Mouse (Mus musculus) thymus, postnatal 36 days (tissue): Measurements from ENCODE around the gene Adap1.

ENCODE experiments used
- DNase-seq, 2 experiments: peaks; one replicate each; pipeline ENCODE4 v3.0.0; 2022; ENCODE audit warnings: mixed read lengths in 2 of 2

The Adap1 gene

DNA sequence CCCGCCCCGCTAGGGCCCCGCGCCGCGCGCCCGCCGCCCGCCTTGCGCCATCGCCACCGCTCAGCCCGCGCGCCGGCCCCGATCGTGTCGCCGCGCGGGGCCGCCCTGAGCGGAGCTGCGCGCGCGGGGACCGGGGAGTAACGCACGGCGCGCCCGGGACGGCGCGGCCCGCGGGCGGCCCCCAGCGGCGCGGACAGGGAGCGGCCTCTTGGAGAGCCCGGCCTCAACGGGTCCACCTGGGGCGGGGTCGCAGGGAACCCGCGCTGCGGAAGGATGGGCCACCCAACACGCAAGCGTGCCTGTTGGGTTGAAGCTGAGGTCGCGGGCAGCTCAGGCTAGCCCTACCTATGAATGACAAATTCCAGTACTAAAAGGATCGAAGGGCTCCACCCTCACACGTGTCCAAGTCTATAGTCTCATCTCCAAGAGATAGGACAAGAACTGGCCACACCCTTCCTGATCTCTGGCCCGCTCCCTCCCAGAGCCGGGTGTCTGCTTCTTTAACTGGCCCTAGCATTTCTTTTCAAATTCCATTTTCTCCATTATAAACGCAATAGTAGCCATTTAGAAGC is at the start of gene Adap1:
TSS of gene Adap1 (minus strand) at position 228 of the 572 bp plus-strand sequence.
- peak; percentile 53 to 64 for DNase-seq

DNA sequence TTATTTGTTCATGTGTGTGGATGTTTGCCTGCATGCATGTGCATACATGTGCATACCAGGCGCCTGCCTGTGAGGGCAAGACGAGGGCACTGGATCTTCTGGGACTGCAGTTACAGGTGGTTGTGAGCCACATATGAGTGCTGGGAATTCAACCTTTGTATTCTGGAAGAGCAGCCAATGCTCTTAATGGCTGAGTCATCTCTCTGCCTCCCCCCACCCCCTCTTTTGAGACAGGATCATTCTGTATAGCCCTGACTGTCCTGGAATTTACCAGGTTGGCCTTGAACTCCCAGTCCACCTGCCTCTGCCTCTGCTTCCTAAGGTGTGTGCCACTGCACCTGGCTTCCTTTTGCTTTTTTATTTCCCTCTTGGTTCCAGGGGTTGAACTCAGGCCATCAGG is 49.4 kb upstream of the Adap1 start:
- no peak for DNase-seq

DNA sequence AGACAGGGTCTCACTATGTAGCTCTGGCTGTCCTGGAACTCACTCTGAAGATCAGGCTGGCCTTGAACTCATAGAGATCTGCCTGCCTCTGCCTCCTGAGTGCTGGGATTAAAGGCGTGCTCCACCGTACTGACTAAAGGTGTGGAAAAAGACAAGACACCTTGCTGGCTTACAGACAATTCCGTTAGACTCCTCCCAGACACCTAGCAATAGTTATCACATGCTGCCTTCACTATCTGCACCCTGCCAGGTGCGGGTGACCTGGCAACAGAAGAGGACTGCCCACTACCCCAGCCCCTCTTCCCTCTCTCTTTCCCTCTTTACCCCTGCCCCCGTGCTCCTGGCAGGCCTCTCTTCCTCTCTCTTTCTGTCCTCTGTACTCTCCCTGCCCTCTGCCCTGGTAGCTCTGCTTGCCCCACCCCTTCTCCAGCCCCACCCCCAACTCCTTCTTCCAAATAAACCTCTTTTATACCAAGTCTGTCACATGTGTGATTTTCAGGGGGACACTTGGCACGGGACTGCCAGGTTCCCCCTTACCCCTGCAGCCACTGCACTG is 48.5 kb upstream of the Adap1 start:
- DNase-seq, result no peak

DNA sequence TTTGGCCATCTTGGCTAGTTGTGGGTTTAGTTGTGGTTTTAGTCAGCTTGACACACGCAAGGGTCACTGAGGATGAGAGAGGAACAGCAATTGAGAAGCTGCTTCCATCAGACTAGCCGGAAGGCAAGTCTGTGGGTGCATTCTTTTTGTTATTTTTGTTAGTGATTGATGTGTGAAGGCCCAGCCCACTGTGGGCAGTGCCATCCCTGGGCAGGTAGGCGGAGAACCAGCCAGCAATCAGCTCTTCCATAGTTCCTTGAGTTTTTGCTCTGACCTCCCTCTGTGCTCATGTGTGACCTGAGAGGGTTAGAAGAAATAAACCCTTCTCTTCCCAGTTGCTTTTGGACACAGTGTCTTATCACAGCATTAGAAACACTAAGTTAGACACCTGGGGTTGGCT is 47.7 kb upstream of the Adap1 start:
- no peak for DNase-seq

DNA sequence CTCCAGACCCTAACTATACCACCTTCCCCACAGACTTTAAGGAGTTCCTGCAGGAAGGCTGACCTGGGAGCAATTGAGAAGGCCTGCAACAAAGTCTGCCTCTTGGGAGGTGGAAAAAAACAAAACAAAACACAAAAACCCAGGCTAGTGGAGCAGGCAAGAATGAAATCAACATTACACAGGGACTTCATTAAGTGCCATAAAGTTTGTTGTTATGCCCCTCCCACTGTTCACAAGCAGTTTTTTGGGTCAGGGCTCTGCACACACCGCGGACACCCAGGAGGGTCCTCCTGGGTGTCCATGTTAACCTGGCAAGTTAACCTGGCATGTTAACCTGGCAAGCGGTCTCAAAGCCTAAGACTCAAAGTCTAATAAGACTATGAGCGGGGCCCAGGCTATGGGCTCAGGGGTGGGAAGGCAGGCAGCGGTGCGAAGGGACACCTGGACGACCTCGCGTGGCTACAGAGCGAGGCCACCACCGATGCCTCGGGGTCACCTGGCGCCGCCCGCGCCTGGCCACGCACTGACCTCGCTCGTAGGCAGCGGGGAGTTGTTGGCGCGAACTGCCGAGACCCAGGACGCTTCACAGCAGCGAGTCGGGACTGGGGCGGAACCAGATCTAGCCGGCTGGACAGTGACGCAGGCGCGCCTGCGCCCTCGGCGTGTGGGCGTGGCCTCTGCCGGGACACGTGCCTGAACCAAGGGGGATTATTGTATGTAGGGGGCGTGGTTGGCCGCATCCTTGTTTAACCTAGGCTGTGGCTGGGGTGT is 46.4 kb upstream of the Adap1 start:
- peak; percentile 82 to 87 for DNase-seq

DNA sequence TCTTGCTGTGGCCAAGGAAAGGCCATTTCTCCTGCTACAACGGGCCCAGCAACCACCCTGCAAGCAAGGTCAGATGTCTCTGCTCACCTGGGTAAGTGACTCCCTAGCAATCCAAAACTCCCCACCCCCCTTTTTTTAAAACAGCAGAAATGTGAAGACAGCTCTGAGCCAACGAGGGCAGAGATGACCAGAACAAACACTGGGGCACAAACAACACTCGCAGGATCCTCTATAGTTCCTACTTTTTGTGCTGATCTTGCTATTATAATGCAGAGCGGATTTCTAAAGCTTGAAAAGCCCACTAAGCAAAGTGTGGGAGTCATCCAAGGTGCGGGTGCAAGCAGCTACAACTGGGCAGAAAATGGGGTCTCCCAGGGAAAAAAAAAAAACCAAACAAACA is 45.7 kb upstream of the Adap1 start:
- no peak for DNase-seq

DNA sequence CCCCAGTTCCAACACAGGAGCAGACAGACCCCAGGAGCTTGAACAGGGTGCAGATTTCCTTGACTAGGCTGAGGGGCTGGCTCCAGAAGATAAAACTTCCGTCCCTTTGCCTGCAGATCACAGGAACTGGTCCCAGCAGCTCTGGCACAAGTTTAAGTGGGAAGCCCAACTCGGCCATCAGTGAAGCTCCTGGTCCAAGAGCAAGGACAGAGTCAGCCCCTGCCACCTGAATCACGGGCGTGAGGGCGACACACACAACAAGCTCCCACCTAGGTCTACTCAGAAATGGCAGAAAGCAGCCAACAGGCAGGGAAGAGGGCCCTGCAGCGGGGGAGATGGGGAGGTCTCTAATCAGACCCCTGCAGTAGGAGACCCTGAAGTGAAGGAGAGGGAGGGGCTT is 44.9 kb upstream of the Adap1 start:
- no peak for DNase-seq

DNA sequence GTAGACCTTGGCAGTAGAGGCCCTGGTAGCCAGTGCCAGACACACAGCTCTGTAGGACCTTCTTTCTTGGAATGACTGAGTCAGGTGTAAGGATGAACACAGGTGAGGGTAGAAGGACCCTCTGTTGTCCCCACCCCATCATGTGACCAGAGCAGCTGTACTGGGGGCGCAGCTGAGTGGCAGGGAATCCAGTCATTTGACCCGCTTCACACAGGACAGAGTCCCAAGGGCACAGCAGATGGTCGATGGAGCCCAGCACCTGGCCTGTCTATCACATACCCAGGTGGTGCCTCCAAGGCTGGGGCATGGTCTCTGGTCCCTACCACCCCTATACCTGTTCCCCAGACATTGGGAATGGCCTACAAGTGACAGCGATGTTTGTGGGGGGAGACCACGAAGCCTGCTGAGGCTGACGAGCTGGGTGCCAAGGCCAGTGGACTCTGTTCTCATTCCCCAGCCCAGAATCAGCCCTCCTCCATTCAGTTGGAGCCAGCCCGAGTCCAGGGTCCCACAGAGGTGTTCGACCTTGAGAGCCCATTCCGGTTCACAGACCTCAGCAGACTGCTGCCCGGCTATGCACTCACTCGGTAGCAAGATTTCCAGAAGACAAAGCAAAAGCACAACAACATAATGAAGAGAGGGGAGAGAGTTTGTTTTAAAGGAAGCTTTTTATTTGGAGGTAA is 43.4 kb upstream of the Adap1 start:
- DNase-seq, result no peak

DNA sequence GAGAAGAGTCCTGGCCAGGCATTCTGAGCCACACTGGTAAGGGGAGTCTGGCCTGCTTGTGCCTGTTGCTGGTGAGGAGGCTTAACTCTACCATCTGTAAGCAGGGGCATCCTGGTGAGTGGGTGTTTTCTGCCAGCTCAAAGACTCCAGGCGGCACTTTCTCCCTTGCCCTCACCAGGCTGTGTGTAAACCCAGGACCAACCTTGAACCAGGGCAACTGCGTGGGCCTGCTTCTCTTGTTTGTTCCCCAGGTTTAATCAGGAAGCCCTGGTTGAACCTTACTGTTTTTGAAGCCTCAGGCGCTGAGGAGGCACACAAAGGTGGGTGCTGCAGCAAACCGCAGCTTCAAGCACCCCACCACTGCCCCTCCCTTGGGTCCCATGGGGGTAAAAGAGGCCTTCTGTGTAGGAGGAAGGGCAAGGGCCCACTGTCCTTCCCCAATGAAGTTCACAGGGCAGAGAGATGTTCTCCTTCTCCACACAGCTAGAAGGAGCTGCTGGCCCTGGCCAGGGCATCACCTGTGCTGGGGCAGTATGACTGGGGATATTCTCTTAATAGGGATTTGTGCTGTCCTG is 42.5 kb upstream of the Adap1 start:
- peak in 1 of 2 experiments; percentile 32 for DNase-seq

DNA sequence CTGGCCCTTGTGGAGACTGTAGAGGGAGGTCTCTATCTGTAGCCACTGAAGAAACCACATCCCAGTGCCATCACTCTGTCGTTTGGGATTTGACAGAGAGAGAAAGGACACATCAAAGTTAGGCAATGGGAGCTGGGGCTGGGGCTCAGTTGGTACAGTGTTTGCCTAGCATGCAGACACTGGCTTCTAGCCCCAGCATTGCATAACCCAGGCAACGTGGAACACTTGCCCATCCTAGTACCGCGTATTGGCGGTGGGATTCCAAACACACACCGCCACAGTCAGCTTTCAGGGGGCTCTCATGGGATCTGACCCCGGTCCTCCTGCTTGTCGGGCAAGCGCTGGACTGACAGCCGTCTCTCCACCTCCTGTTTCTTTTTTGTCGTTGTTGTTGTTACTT is 41.1 kb upstream of the Adap1 start:
- DNase-seq, result no peak

DNA sequence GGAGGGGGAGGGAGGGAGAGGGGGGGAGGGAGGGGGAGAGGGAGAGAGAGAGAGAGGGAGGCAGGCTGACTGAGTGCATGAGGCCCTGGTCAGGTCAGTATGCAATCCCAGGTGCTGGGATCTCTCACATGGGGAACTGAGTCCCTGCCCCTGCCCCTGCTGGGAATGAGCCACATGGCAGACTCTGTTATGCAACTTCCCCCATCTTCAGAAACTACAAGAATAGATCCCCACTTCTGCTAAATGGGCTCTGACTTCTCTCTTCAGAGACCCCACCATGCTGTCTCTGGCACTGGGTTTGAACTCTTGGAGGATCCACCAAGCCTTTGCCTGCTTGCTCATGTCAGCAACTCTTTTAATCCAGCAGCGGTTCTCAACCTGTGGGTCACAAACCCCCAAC is 40.4 kb upstream of the Adap1 start:
- DNase-seq, result no peak

DNA sequence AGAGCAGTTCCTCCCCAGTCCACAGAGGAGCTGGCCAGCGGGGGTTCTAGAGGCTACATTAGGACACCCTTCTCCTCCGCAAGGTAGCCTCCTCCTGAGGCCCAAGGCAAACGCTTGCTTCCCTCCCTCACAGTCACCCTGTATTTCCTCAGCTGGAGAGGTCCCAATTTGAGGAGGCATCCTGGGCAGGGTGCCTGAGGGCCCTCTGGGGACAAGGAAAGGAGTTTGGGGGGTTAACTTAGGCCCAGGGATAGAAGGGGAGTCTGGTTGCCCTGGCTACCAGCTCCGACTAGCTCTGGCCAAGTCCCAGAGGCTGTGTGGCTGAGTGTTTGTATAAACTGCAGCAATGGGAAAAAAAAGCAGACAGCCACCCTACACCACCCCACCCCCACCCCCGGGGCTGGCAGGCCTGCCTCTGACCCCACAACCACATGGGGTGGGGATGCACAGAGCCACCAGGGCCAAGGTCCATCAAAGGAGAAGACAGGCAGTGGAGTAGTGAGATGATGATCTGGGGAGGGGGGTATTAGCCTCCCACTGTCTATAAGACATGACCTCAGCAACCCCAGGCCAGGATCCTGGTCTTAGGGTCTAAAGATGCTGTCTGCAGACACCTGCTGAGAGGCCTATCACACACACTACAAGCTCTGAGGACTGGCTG is 39.6 kb upstream of the Adap1 start:
- DNase-seq, result no peak

DNA sequence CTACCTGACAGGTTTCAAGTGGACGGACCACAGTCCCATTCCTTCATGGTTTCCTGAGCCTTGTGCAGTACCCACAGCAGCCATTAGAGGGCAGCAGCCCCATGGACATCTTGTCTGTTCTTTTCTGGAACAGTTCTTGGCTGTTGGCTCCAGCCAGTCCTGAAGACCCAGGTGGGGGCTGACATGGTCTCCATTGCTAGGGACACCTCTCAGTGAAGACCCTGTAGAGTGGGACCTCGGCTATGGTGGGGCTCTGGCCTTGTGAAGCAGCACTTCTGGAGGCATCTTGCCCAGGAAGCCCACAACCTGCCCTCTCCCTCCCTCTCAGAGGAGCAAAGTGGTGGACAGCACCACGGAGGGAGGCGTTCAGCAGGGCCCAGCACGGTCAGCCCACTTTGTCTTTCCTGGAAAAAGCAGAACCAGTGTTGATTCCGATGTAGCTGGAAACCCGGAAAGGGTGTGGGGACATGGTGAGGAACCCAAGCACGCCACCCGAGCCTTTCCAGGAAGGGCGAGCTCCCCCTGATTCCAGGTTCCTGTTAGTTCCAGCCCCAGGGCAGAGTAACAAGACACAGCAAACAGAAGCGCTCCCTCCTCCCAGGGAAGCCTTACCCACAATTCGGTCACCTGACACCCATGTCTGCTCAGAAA is 39.0 kb upstream of the Adap1 start:
- DNase-seq, result peak; percentile 79 to 87

DNA sequence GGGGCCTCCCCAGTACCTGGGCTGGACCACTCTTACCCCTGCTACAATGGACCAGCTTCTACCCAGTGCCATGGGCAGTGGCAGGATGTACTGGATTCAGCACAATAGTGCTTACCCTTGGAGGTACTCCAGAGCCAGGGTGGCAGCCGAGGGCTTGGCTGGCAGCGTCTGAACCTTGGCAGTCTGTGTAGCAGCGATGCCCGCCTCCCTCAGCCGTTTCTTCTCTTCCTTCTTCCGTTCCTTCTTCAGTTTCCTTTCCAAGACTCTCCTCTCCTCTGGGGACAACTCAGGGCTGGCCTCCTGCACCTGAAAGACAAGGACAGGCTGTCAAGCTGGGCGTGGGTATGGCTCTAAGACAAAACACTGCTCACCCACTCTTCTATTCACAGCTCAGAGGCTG is 38.4 kb upstream of the Adap1 start:
- DNase-seq, result no peak

DNA sequence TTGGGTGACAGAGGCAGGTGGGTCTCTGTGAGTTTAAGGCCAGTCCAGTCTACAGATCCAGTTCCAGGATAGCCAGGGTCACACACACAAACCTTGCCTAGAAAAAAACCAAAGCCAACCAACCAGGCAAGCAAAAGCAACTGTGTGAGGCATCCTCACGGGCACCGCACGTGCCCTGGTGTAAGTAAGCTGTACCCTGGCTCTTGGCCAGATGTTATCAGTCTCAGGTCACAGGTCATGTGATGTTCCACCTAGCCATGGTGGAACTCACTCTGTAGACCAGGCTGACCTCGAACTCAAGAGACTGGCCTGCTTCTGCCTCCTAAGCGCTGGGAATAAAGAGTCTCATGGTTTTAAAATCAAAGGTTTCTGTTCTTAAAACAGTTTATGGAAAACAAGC is 33.8 kb upstream of the Adap1 start:
- no peak for DNase-seq

DNA sequence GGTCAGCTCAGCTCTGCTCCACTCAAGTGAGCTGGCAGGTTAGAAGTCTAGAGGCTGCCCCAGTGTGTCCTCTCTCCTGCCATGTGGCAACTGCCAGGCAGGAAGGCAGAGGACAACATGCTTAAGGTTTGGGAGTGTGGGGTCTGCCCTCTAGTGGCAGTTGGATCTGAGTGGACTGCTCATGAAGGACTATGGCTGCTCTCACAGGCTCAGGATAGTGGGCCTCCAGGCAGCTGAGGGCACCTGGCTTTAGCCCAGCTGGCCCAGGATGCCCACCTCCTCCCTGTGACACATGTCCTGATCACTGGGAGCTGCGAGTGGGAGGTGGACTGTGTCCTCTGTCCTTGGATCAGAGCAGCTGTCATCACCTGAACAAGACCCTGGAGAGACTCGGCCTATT is 33.2 kb upstream of the Adap1 start:
- DNase-seq, result peak; percentile 44 to 46

DNA sequence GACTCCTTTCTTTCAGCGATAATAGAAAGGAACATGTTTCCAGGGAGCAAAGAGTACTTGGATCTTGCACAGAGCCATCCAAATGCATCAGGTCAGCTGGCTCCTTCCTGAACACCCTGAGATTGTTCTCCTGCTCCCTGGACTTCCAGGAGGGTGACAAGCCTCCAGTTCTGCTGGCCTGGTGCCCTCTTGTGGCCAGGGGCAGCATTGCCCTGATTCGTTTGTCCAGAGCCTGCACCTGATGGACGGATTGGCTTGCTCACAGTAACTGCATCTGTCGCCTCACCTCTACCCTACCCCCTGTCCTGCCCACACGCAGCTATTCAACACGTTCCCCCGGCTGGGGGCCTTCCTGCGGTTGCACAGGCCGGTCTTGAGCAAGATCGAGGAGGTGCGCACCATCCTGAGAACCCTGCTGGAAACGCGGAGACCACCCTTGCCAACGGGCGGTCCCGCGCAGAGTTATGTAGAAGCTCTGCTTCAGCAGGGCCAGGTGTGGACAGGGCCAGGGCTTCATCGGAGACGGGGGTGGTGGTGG is 29.9 kb upstream of the Adap1 start:
- DNase-seq, result peak; percentile 64 to 72

DNA sequence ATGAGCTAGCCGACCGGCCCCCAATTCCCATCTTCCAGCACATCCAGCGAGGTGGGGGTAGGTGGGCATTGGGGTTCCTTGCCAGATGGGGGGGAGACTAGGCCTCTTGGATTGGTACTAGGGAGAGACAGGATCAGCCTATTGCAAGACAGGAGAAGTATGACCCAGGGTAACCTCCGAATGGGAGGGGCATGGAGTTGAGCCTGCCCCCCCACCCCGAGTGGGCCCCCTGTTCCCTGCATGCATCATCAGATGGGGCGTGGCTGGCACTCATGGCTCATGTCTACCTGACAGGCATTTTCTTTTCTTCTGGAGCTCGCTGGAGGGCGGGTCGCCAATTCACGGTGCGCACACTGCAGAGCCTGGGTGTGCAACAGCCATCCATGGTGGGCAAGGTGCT is 28.5 kb upstream of the Adap1 start:
- DNase-seq, result peak in 1 of 2 experiments; percentile 24

DNA sequence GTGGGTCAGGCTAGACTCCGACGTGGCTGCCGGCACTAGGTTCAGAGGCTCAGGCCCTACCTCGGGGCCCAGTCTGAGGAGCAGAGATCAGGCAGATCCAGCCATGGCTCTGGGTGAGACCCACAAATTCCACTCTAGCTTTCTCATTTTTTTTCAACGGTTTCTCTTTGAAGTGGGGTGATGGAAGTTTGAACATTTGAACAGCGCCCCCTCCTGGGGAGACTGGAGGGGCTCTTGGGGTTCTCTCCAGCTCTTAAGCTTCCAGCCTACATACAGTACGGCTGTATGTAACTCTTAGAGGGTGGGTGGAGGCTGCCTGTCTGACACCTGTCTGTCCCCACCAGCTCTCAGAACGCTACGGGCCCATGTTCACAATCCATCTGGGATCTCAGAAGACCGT is 28.1 kb upstream of the Adap1 start:
- DNase-seq, result peak; percentile 52

DNA sequence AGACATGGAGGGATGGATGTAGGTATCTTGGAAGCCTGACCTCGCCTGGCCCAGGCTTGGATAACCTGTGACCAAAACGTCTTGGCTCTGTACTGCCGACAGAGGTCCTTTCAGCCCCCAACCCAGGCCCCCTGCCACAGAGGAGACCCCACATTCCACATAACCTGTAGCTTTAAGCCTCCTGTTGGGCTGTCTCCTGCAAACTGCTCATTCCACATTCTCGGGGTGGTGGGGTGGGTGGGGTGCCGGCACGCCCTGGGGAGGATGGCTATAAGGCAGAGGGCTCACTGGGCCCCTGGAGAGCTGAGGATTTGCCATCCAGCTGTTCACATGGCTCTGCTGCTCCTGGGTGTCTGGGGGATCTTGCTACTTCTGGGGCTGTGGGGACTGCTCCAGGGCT is 26.9 kb upstream of the Adap1 start, which contains the start of gene Cyp2w1:
TSS of gene Cyp2w1 (plus strand) at position 301 of the 400 bp plus-strand sequence.
- no peak for DNase-seq

DNA sequence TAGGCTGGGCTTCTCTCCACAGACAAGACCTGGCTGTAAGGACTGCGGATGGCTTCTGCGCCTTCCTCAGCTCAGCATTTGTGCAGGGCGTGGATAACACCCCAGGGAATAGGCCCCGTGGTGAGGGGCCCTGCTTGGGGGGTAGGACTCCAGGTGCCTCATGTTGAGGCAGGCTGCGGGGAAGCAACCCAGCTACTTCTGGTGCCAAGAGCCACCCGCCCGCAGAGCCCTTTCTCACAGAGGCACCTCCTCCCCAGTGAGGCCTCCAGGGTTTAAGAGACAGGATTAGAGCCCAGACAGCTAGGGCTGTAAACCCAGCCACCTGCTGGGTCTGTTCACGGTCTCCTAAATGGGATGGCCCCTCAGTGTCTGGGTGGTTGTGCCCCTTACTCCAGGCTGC is 26.2 kb upstream of the Adap1 start:
- no peak for DNase-seq

DNA sequence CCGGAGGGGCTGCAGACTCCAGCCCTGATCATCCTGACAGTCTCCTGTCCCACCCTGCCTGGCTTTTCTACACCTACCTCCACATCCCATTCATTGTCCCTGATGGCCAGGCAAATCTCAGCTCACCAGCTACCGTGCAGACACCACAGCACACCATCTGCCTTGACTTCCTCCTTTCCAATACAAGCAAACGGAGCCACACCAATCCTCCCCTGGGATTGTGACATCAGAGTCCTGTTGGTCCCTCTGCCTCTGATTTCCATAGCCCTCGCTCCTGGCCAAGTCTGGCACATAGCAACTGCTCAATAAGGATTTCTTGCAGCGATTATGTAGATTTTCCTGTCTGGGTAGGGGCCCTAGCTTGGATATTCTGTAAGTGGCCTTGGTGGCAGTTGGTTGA is 25.7 kb upstream of the Adap1 start, which contains the start of gene Cox19:
TSS of gene Cox19 (minus strand) at position 285 of the 400 bp plus-strand sequence.
- no peak for DNase-seq
